In genomic region chr5:24576801-24577182, GRCm38 (mm10) we compare ENCODE assay signal across 8 mouse cellular contexts. TPM values are rescaled to one million over a fixed set of nuclear protein-coding genes. Genes with fewer than 3 reads are reported as not detected.
DNase-seq lines count a peak whose midpoint lies in the region; ATAC-seq lines count a peak whose summit lies in the region.

No protein-coding gene starts in this region.

- peak overlapping the region; percentile 73 for H3K9ac ChIP-seq in embryonic facial prominence, embryonic 15.5 days
- peak overlapping the region; percentile 74 for H3K9ac ChIP-seq in limb, embryonic 11.5 days (ENCODE audit: low read length)
- H3K9ac ChIP-seq in neural tube, embryonic 12.5 days: peak overlapping the region; percentile 78

- peak; percentile 24 for ATAC-seq in CD4-positive, CD25-positive, alpha-beta regulatory T cell, adult 4 months
- ATAC-seq in embryonic facial prominence, embryonic 15.5 days (ENCODE audit: insufficient number of reproducible peaks, low FRiP score, low TSS enrichment, low read depth): peak; percentile 6; the same call in 1 of the 2 replicates
- no peak for ATAC-seq in limb, embryonic 11.5 days (ENCODE audit: insufficient number of reproducible peaks, low FRiP score, low TSS enrichment, low read depth)
- ATAC-seq in neural tube, embryonic 12.5 days (ENCODE audit: low FRiP score, low read depth): peak; percentile 57

- under 1% methylated on average over 32 of the region's 32 CpGs for WGBS in embryonic facial prominence, embryonic 15.5 days
- WGBS in limb, embryonic 11.5 days: under 1% methylated on average over 32 of the region's 32 CpGs
- under 1% methylated on average over 32 of the region's 32 CpGs for WGBS in neural tube, embryonic 12.5 days

- H3K9me3 ChIP-seq in embryonic facial prominence, embryonic 15.5 days (replicated peaks): no peaks in the 10 kb centered on the region
- H3K9me3 ChIP-seq in limb, embryonic 11.5 days (ENCODE audit: control insufficient read depth, low read length): no peaks in the 10 kb centered on the region
- no peaks in the 10 kb centered on the region for H3K9me3 ChIP-seq in neural tube, embryonic 12.5 days

- peaks cover 36% of the 10 kb centered on the region for H3K36me3 ChIP-seq in embryonic facial prominence, embryonic 15.5 days
- peaks cover 24% of the 10 kb centered on the region for H3K36me3 ChIP-seq in limb, embryonic 11.5 days (ENCODE audit: control insufficient read depth, insufficient read depth, low read length)
- peaks cover 35% of the 10 kb centered on the region for H3K36me3 ChIP-seq in neural tube, embryonic 12.5 days

- H3K27ac ChIP-seq in embryonic facial prominence, embryonic 15.5 days (replicated peaks): peak overlapping the region; percentile 90
- H3K27ac ChIP-seq in limb, embryonic 11.5 days (replicated peaks; ENCODE audit: low read depth, low read length): peak overlapping the region; percentile 55; the same call in 1 of the 2 replicates
- H3K27ac ChIP-seq in neural tube, embryonic 12.5 days: no peak overlapping the region

- H3K4me2 ChIP-seq in embryonic facial prominence, embryonic 15.5 days (replicated peaks): peak overlapping the region; percentile 76
- peak overlapping the region; percentile 68 for H3K4me2 ChIP-seq in limb, embryonic 11.5 days (ENCODE audit: low read depth, severe bottlenecking)
- peak overlapping the region; percentile 87 for H3K4me2 ChIP-seq in neural tube, embryonic 12.5 days (replicated peaks)

- peaks cover 13% of the 10 kb centered on the region for H3K4me1 ChIP-seq in embryonic facial prominence, embryonic 15.5 days
- H3K4me1 ChIP-seq in limb, embryonic 11.5 days (ENCODE audit: control insufficient read depth, insufficient read depth, low read length): peaks cover 6% of the 10 kb centered on the region; the same call in 1 of the 2 replicates
- peaks cover 16% of the 10 kb centered on the region for H3K4me1 ChIP-seq in neural tube, embryonic 12.5 days

- peak; percentile 49 for DNase-seq in gastrocnemius, postnatal 10 days
- DNase-seq in gastrocnemius, postnatal 25 days: no peak
- no peak for DNase-seq in limb, embryonic 11.5 days (ENCODE audit: low spot score)
- no peak for DNase-seq in layer of hippocampus, postnatal 10 days (ENCODE audit: low spot score in 2 of 2)
- DNase-seq in layer of hippocampus, adult 8-10 months (ENCODE audit: low spot score in 2 of 2): no peak

- peak overlapping the region; percentile 92 for H3K4me3 ChIP-seq in embryonic facial prominence, embryonic 15.5 days (replicated peaks)
- H3K4me3 ChIP-seq in limb, embryonic 11.5 days (ENCODE audit: low read depth, low read length): peak overlapping the region; percentile 87
- H3K4me3 ChIP-seq in neural tube, embryonic 12.5 days: peak overlapping the region; percentile 69

- no peaks in the 10 kb centered on the region for H3K27me3 ChIP-seq in embryonic facial prominence, embryonic 15.5 days
- H3K27me3 ChIP-seq in limb, embryonic 11.5 days (ENCODE audit: control insufficient read depth, insufficient read depth, low read length): no peaks in the 10 kb centered on the region
- no peaks in the 10 kb centered on the region for H3K27me3 ChIP-seq in neural tube, embryonic 12.5 days (replicated peaks)

RNA-seq across cellular contexts. Expression of gene Abcf2, which starts 0.5 kb away (rescaled TPM):
- total RNA-seq in gastrocnemius, postnatal 10 days (2021): 10 to 100 TPM; 66.4 to 74.0 TPM
- total RNA-seq in gastrocnemius, postnatal 25 days (2021): 10 to 100 TPM; 88.0 to 97.0 TPM
- polyA plus RNA-seq in CD4-positive, CD25-positive, alpha-beta regulatory T cell, adult 4 months (2017; shearing (Covaris generic)): 10 to 100 TPM; 62.1 to 87.7 TPM
- polyA plus RNA-seq in embryonic facial prominence, embryonic 15.5 days (2015; fragmentation: Nextera tagmentation; extraction: Ambion mirVana): 93.7 and 100 TPM in 2 replicates
- 149 and 155 TPM in 2 replicates for polyA plus RNA-seq in limb, embryonic 11.5 days (2014; fragmentation: Nextera tagmentation; extraction: Ambion mirVana)
- 114 and 123 TPM in 2 replicates for polyA plus RNA-seq in neural tube, embryonic 12.5 days (2016; fragmentation: Nextera tagmentation; extraction: Ambion mirVana)
- total RNA-seq in layer of hippocampus, postnatal 10 days (2021): 10 to 100 TPM; 53.2 to 57.3 TPM
- total RNA-seq in layer of hippocampus, adult 8-10 months (2022): 10 to 100 TPM; 75.3 to 86.0 (median 78.3) TPM

RNA-seq across cellular contexts. Expression of gene Chpf2, which starts 9.7 kb away (rescaled TPM):
- total RNA-seq in gastrocnemius, postnatal 10 days (2021): 10 to 100 TPM; 19.6 to 29.4 TPM
- total RNA-seq in gastrocnemius, postnatal 25 days (2021): 1 to 10 TPM; 8.0 to 10.0 TPM
- polyA plus RNA-seq in CD4-positive, CD25-positive, alpha-beta regulatory T cell, adult 4 months (2017; shearing (Covaris generic)): 10 to 100 TPM in 1 of 2 experiments, 1 to 10 TPM in 1; 9.3 to 15.6 TPM
- polyA plus RNA-seq in embryonic facial prominence, embryonic 15.5 days (2015; fragmentation: Nextera tagmentation; extraction: Ambion mirVana): 30.3 and 33.1 TPM in 2 replicates
- 8.1 and 9.0 TPM in 2 replicates for polyA plus RNA-seq in limb, embryonic 11.5 days (2014; fragmentation: Nextera tagmentation; extraction: Ambion mirVana)
- 19.8 and 21.6 TPM in 2 replicates for polyA plus RNA-seq in neural tube, embryonic 12.5 days (2016; fragmentation: Nextera tagmentation; extraction: Ambion mirVana)
- 10 to 100 TPM; 54.6 to 64.1 TPM for total RNA-seq in layer of hippocampus, postnatal 10 days (2021)
- total RNA-seq in layer of hippocampus, adult 8-10 months (2022): 10 to 100 TPM; 68.4 to 78.7 (median 75.5) TPM

RNA-seq across cellular contexts. Expression of gene 4931409K22Rik, which starts 20.2 kb away (rescaled TPM):
- total RNA-seq in gastrocnemius, postnatal 10 days (2021): not detected
- total RNA-seq in gastrocnemius, postnatal 25 days (2021): not detected
- polyA plus RNA-seq in CD4-positive, CD25-positive, alpha-beta regulatory T cell, adult 4 months (2017; shearing (Covaris generic)): not detected
- polyA plus RNA-seq in embryonic facial prominence, embryonic 15.5 days (2015; fragmentation: Nextera tagmentation; extraction: Ambion mirVana): 0.07 TPM in 1 of 2 replicates, not detected in the other
- polyA plus RNA-seq in limb, embryonic 11.5 days (2014; fragmentation: Nextera tagmentation; extraction: Ambion mirVana): not detected in 2 replicates
- polyA plus RNA-seq in neural tube, embryonic 12.5 days (2016; fragmentation: Nextera tagmentation; extraction: Ambion mirVana): 0.15 and 0.20 TPM in 2 replicates
- total RNA-seq in layer of hippocampus, postnatal 10 days (2021): not detected
- under 1 TPM in 1 of 4 experiments, not detected in 3; 0.36 TPM for total RNA-seq in layer of hippocampus, adult 8-10 months (2022)

RNA-seq across cellular contexts. Expression of gene Asb10, which starts 36.0 kb away (rescaled TPM):
- 10 to 100 TPM; 31.3 to 37.4 TPM for total RNA-seq in gastrocnemius, postnatal 10 days (2021)
- 10 to 100 TPM; 33.2 to 66.7 TPM for total RNA-seq in gastrocnemius, postnatal 25 days (2021)
- not detected for polyA plus RNA-seq in CD4-positive, CD25-positive, alpha-beta regulatory T cell, adult 4 months (2017; shearing (Covaris generic))
- 1.1 and 1.2 TPM in 2 replicates for polyA plus RNA-seq in embryonic facial prominence, embryonic 15.5 days (2015; fragmentation: Nextera tagmentation; extraction: Ambion mirVana)
- 0.40 and 0.81 TPM in 2 replicates for polyA plus RNA-seq in limb, embryonic 11.5 days (2014; fragmentation: Nextera tagmentation; extraction: Ambion mirVana)
- 0.37 and 0.82 TPM in 2 replicates for polyA plus RNA-seq in neural tube, embryonic 12.5 days (2016; fragmentation: Nextera tagmentation; extraction: Ambion mirVana)
- under 1 TPM; 0.38 to 0.41 TPM for total RNA-seq in layer of hippocampus, postnatal 10 days (2021)
- total RNA-seq in layer of hippocampus, adult 8-10 months (2022): 1 to 10 TPM in 2 of 4 experiments, under 1 TPM in 2; 0.19 to 5.8 (median 3.0) TPM

RNA-seq across cellular contexts. Expression of gene Smarcd3, which starts 47.4 kb away (rescaled TPM):
- 100 to 1,000 TPM; 122 to 132 TPM for total RNA-seq in gastrocnemius, postnatal 10 days (2021)
- 100 to 1,000 TPM; 125 to 163 TPM for total RNA-seq in gastrocnemius, postnatal 25 days (2021)
- under 1 TPM; 0.48 to 0.61 TPM for polyA plus RNA-seq in CD4-positive, CD25-positive, alpha-beta regulatory T cell, adult 4 months (2017; shearing (Covaris generic))
- 39.7 and 42.4 TPM in 2 replicates for polyA plus RNA-seq in embryonic facial prominence, embryonic 15.5 days (2015; fragmentation: Nextera tagmentation; extraction: Ambion mirVana)
- polyA plus RNA-seq in limb, embryonic 11.5 days (2014; fragmentation: Nextera tagmentation; extraction: Ambion mirVana): 44.2 and 44.7 TPM in 2 replicates
- polyA plus RNA-seq in neural tube, embryonic 12.5 days (2016; fragmentation: Nextera tagmentation; extraction: Ambion mirVana): 82.2 and 90.6 TPM in 2 replicates
- 100 to 1,000 TPM; 136 to 148 TPM for total RNA-seq in layer of hippocampus, postnatal 10 days (2021)
- 10 to 100 TPM; 85.5 to 92.0 (median 89.1) TPM for total RNA-seq in layer of hippocampus, adult 8-10 months (2022)
